Mouse (Mus musculus) C2C12 (cell line): ENCODE measurements around the gene 9530077C05Rik. TPM values are rescaled to one million over a fixed set of nuclear protein-coding genes. Genes with fewer than 3 reads are reported as not detected.
"Not testable (repeated sequence)": the region's sequence is repeated elsewhere in the genome, so short reads cannot be mapped to it uniquely, and the experiment has no call there.

Experiments used
- H3K27me3 ChIP-seq: one replicate; pipeline ENCODE4 v1.6.1; 2011; ENCODE audit not compliant: control insufficient read depth, insufficient read depth, insufficient read length
- H3K36me3 ChIP-seq: one replicate; pipeline ENCODE4 v1.6.1; 2011; ENCODE audit not compliant: control insufficient read depth, insufficient read depth
- H3K4me3 ChIP-seq: one replicate; pipeline ENCODE4 v1.5.1; 2011; ENCODE audit warnings: mild to moderate bottlenecking, control low read depth; ENCODE audit not compliant: poor library complexity, insufficient read depth, severe bottlenecking
- H3K79me2 ChIP-seq: one replicate; pipeline ENCODE4 v1.6.1; 2011; ENCODE audit not compliant: control insufficient read depth, insufficient read depth
- H3K79me3 ChIP-seq: one replicate; pipeline ENCODE4 v1.6.1; 2011; ENCODE audit warnings: low read depth, control low read depth
- H3ac ChIP-seq: one replicate; pipeline ENCODE3; 2011; ENCODE audit warnings: low read depth; ENCODE audit not compliant: control insufficient read depth, insufficient read length
- CEBPB ChIP-seq: IDR thresholded peaks from one replicate; pipeline ENCODE4 v1.6.1; 2011; ENCODE audit warnings: low read depth, mild to moderate bottlenecking, control low read depth, moderate library complexity
- CTCF ChIP-seq: IDR thresholded peaks from one replicate; pipeline ENCODE4 v1.5.1; 2011; ENCODE audit not compliant: control insufficient read depth, insufficient read depth, insufficient read length
- FOSL1 ChIP-seq: IDR thresholded peaks from one replicate; pipeline ENCODE4 v1.8.0; 2011; ENCODE audit warnings: mild to moderate bottlenecking, low read length; ENCODE audit not compliant: poor library complexity, insufficient read depth, severe bottlenecking
- MAX ChIP-seq: IDR thresholded peaks from one replicate; pipeline ENCODE4 v1.6.1; 2011; ENCODE audit warnings: mild to moderate bottlenecking, control low read depth
- MYOD1 ChIP-seq: IDR thresholded peaks from one replicate; pipeline ENCODE4 v1.6.1; 2011; ENCODE audit warnings: low read depth; ENCODE audit not compliant: control insufficient read depth, insufficient read length
- MYOG ChIP-seq: IDR thresholded peaks from one replicate; pipeline ENCODE4 v1.6.1; 2011; ENCODE audit not compliant: control insufficient read depth, insufficient read length; ENCODE audit errors: extremely low read depth
- USF1 ChIP-seq: IDR thresholded peaks from one replicate; pipeline ENCODE4 v1.6.1; 2011; ENCODE audit warnings: low read depth, mild to moderate bottlenecking, control low read depth, moderate library complexity
- polyA plus RNA-seq: library from polyadenylated mRNA; unstranded; fragments of >200 nt; fragmentation: generic; extraction: Trizol; gene quantifications from one replicate; pipeline ENCODE4 v1.2.1, GENCODE M21; 2012; ENCODE audit warnings: missing spikeins

Gene 9530077C05Rik
- polyA plus RNA-seq, 1 experiment = 1.0 TPM

- Histone ChIP-seq H3K4me3 (no peak overlapping the region), H3K36me3 (no peaks in the 10 kb centered on the region), H3ac (no peak overlapping the region), H3K79me2 (no peaks in the 10 kb centered on the region), H3K79me3 (no peaks in the 10 kb centered on the region), H3K27me3 (no peaks in the 10 kb centered on the region)
- TF ChIP-seq MYOG = no peak
- no peak for TF ChIP-seq CTCF
- no peak for TF ChIP-seq USF1
- TF ChIP-seq MYOD1 = no peak
- no peak for TF ChIP-seq FOSL1
- TF ChIP-seq CEBPB = no peak
- TF ChIP-seq MAX = no peak
Measured at GRCm38 (mm10) chr9:22394725-22395124, 16.6 kb upstream of the 9530077C05Rik start.

DNA sequence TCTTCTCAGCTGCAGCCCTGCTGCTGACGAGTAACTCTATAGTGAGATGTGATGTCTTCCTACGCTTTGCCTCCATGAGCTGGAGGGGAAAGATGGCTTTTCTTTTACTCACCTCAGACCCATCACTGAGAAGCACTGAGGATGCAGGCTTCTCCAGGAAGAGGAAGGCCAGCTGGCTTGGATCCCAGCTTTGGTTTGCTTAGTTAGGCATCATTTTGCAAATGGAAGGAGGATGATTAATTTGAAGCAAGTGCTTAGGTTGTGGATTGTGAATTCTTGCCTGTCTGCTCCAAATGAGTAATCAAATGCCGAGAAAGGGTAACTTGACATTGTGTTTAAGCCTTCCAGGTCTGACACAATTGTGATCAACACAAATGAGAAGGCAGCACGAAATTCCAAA lies 12.3 kb upstream of the 9530077C05Rik start:
- H3K79me2 ChIP-seq = no peaks in the 10 kb centered on the region
- no peaks in the 10 kb centered on the region for H3K36me3 ChIP-seq
- no peak overlapping the region for H3ac ChIP-seq
- no peak for TF ChIP-seq MAX
- TF ChIP-seq CTCF = no peak
- no peak for TF ChIP-seq MYOG
- TF ChIP-seq USF1 = no peak
- no peak for TF ChIP-seq FOSL1
- TF ChIP-seq CEBPB = no peak
- no peak for TF ChIP-seq MYOD1
- H3K79me3 ChIP-seq = no peaks in the 10 kb centered on the region
- H3K4me3 ChIP-seq = no peak overlapping the region
- no peaks in the 10 kb centered on the region for H3K27me3 ChIP-seq

DNA sequence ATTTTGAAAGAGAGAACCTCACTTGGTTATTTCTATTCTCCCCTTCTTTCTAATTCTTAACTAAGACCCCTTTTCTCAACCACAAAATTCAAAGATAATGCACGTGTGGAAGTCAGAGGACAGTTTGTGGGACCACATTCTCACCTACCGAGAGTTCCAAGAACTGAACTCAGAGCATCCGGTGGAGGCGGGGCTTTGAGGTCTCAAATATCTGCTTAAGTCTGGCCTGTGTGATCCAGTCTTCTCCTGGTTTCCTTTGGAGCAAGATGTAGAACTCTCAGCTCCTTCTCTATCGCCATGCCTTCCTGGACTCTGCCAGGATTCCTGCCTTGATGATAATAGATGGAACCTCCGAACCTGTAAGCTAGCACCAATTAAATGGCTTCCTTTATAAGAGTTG lies 9.3 kb upstream of the 9530077C05Rik start:
- no peaks in the 10 kb centered on the region for H3K27me3 ChIP-seq
- no peaks in the 10 kb centered on the region for H3K79me2 ChIP-seq
- H3K4me3 ChIP-seq = no peak overlapping the region
- no peaks in the 10 kb centered on the region for H3K79me3 ChIP-seq
- H3K36me3 ChIP-seq = no peaks in the 10 kb centered on the region
- TF ChIP-seq FOSL1 = no peak
- TF ChIP-seq MYOD1 = no peak
- TF ChIP-seq CTCF = no peak
- TF ChIP-seq MAX = no peak
- TF ChIP-seq CEBPB = no peak
- no peak for TF ChIP-seq MYOG
- no peak for TF ChIP-seq USF1
- no peak overlapping the region for H3ac ChIP-seq

- TF ChIP-seq MAX = no peak
- no peak for TF ChIP-seq CTCF
- TF ChIP-seq MYOD1 = no peak
- no peak for TF ChIP-seq FOSL1
- TF ChIP-seq USF1 = no peak
- no peak for TF ChIP-seq MYOG
- TF ChIP-seq CEBPB = no peak
- Histone ChIP-seq H3K79me2 (no peaks in the 10 kb centered on the region), H3K36me3 (no peaks in the 10 kb centered on the region)
Measured at GRCm38 (mm10) chr9:22402976-22403375, 8.3 kb upstream of the 9530077C05Rik start.

GRCm38 (mm10) chr9:22403501-22403900 lies 7.8 kb upstream of the 9530077C05Rik start:
- H3K36me3 ChIP-seq, H3K27me3 ChIP-seq, H3ac ChIP-seq, H3K4me3 ChIP-seq, H3K79me2 ChIP-seq, H3K79me3 ChIP-seq: not testable (repeated sequence)

More at GRCm38 (mm10) chr9:22402976-22403375, 8.3 kb upstream of the 9530077C05Rik start:
- H3K79me3 ChIP-seq = no peaks in the 10 kb centered on the region
- H3K27me3 ChIP-seq = no peaks in the 10 kb centered on the region
- H3ac ChIP-seq = no peak overlapping the region
- H3K4me3 ChIP-seq = no peak overlapping the region

DNA sequence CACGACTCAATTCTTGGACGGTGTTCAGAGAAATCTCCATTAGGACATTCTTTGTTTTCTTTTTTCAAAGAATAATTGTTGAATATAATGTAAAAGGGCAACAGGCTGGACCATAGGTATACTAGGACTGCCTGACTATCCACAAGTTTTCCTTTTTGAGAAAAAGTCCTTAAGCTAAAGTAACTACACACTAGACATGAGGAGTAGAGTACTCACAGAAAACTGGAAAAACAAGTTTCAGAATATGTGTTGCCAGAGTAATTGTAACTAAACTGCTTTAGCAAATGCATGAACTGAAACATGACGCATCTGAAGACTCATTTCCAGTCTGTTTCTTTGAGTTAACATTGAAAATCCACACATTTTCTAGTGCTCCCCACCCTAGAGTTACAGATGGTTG lies 5.9 kb upstream of the 9530077C05Rik start:
- no peak overlapping the region for H3ac ChIP-seq
- no peaks in the 10 kb centered on the region for H3K79me3 ChIP-seq
- TF ChIP-seq USF1 = no peak
- no peak for TF ChIP-seq MYOG
- no peak for TF ChIP-seq FOSL1
- no peak for TF ChIP-seq MYOD1
- no peak for TF ChIP-seq CEBPB
- TF ChIP-seq MAX = no peak
- no peak for TF ChIP-seq CTCF
- H3K36me3 ChIP-seq = no peaks in the 10 kb centered on the region
- no peaks in the 10 kb centered on the region for H3K27me3 ChIP-seq
- no peak overlapping the region for H3K4me3 ChIP-seq
- H3K79me2 ChIP-seq = no peaks in the 10 kb centered on the region

DNA sequence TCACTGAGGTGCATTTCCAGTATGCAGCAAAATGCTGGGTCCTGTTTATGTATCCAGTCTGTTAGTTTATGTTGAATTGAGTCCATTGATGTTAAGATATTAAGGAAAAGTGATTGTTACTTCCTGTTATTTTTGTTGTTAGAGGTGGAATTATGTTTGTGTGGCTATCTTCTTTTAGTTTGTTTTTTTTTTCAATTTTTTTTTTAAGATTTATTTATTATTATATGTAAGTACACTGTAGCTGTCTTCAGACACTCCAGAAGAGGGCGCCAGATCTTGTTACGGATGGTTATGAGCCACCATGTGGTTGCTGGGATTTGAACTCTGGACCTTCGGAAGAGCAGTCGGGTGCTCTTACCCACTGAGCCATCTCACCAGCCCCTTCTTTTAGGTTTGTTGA lies 3.7 kb upstream of the 9530077C05Rik start:
- H3K4me3 ChIP-seq, H3K79me2 ChIP-seq, H3K36me3 ChIP-seq, H3ac ChIP-seq, H3K79me3 ChIP-seq, H3K27me3 ChIP-seq: not testable (repeated sequence)

DNA sequence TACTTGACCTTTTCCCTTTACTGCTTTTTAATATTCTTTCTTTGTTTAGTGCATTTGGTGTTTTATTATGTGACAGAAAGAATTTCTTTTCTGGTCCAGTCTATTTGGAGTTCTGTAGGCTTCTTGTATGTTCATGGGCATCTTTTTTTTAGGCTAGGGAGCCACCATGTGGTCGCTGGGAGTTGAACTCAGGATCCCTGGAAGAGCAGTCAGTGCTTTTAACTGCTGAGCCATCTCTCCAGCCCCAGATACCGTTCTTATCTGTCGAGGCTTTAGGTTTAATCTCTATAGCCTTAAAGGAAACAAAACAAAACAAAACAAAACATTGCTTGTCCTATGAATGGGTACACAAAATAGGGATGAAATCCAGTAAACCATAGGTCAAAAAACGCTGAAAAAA lies 3.0 kb upstream of the 9530077C05Rik start:
- not testable (repeated sequence) for H3K79me2 ChIP-seq, H3ac ChIP-seq, H3K36me3 ChIP-seq, H3K79me3 ChIP-seq, H3K27me3 ChIP-seq, H3K4me3 ChIP-seq
